Mouse (Mus musculus): ENCODE measurements at regions not wholly inside any gene's neighbourhood (a gene's known extent, or its start where the extent isn't known, plus 50 kb on each side); places are given as distances from the start of the nearest gene placed in this dataset.

DNA sequence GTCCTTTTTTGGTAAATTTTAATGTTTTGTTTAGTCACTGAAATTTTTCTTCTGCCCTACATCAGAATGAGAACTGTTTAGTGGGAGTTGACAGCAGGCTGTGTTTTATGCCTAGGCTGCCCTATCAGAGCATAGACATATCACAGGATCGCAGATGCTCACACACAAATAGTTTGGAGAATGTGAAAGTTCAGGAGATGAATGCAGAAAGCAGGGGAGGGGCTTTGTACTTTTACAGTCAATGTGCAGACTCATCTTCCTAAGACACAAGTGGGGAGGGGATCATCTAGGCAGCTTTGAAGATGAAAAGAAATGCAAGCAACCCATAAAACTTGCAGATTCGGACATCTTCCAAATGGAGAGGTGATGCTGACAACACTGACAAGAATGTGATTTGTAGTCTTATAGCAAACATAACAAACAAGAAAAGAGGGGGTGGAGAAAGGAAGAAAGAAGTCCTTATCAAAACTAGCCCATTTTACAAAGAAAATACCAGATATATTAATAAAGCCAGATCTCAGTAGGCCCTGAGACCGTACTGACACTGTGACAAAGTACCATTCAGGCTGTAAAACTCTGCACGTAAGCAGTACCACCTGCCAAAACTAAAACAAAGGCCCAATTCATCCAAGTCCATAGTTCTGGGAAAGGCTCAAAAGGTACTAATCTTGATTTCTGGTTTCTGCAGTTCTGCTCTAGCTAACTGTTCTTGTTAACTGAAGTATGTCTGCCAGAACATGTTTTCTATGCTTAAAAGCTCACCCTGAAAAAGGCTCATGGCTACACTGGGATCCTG is 157.4 kb downstream of the Moxd1 start:
- Histone ChIP-seq H3K36me3 (ENCODE audit: control insufficient read depth, insufficient read depth, low read length) (no peaks in the 10 kb centered on the region), H3K9ac (ENCODE audit: low read length) (no peak overlapping the region), H3K27ac (replicated peaks) (no peak overlapping the region), H3K4me3 (ENCODE audit: low read depth, low read length) (no peak overlapping the region), H3K9me3 (ENCODE audit: control insufficient read depth, low read length) (no peaks in the 10 kb centered on the region), H3K4me2 (replicated peaks; ENCODE audit: low read depth) (no peak overlapping the region), H3K27me3 (ENCODE audit: control insufficient read depth, insufficient read depth, low read length) (no peaks in the 10 kb centered on the region), H3K4me1 (replicated peaks; ENCODE audit: control insufficient read depth, insufficient read depth) (no peaks in the 10 kb centered on the region)
- no peak for ATAC-seq (ENCODE audit: low FRiP score, low TSS enrichment)
- no peak for DNase-seq (ENCODE audit: low spot score)
- WGBS: 44% methylated on average over 4 of the region's 4 CpGs
- TF ChIP-seq EP300 (optimal IDR thresholded peaks at IDR 0.05): no peak
- TF ChIP-seq CTCF (IDR thresholded peaks at IDR 0.05; ENCODE audit: low read depth): no peak

GRCm38 (mm10) chr10:24381917-24382316 is 158.6 kb downstream of the Moxd1 start:
- H3K9me3 ChIP-seq (ENCODE audit: control insufficient read depth, low read length): no peaks in the 10 kb centered on the region
- 37% methylated on average over 4 of the region's 4 CpGs for WGBS
- H3K9ac ChIP-seq (ENCODE audit: low read length): no peak overlapping the region
- no peak overlapping the region for H3K4me2 ChIP-seq (replicated peaks; ENCODE audit: low read depth)
- no peaks in the 10 kb centered on the region for H3K4me1 ChIP-seq (replicated peaks; ENCODE audit: control insufficient read depth, insufficient read depth)
- no peak overlapping the region for H3K27ac ChIP-seq (replicated peaks)
- ATAC-seq (ENCODE audit: low FRiP score, low TSS enrichment) (no peak), DNase-seq (ENCODE audit: low spot score) (peak; percentile 44)
- H3K36me3 ChIP-seq (ENCODE audit: control insufficient read depth, insufficient read depth, low read length): no peaks in the 10 kb centered on the region
- TF ChIP-seq CTCF (IDR thresholded peaks at IDR 0.05; ENCODE audit: low read depth): peak; percentile 78
- no peak for TF ChIP-seq EP300 (optimal IDR thresholded peaks at IDR 0.05)
- H3K27me3 ChIP-seq (ENCODE audit: control insufficient read depth, insufficient read depth, low read length): no peaks in the 10 kb centered on the region
- no peak overlapping the region for H3K4me3 ChIP-seq (ENCODE audit: low read depth, low read length)

- H3K27me3 ChIP-seq (ENCODE audit: control insufficient read depth, insufficient read depth, low read length): no peaks in the 10 kb centered on the region
- no peaks in the 10 kb centered on the region for H3K9me3 ChIP-seq (ENCODE audit: control insufficient read depth, low read length)
- no peak overlapping the region for H3K4me2 ChIP-seq (replicated peaks; ENCODE audit: low read depth)
- H3K4me3 ChIP-seq (ENCODE audit: low read depth, low read length): no peak overlapping the region
- no peaks in the 10 kb centered on the region for H3K4me1 ChIP-seq (replicated peaks; ENCODE audit: control insufficient read depth, insufficient read depth)
- TF ChIP-seq CTCF (IDR thresholded peaks at IDR 0.05; ENCODE audit: low read depth) (no peak), EP300 (optimal IDR thresholded peaks at IDR 0.05) (no peak)
- H3K9ac ChIP-seq (ENCODE audit: low read length): no peak overlapping the region
- DNase-seq (ENCODE audit: low spot score) (no peak), ATAC-seq (ENCODE audit: low FRiP score, low TSS enrichment) (no peak)
- no peak overlapping the region for H3K27ac ChIP-seq (replicated peaks)
- WGBS: 74% methylated on average over 2 of the region's 2 CpGs
- H3K36me3 ChIP-seq (ENCODE audit: control insufficient read depth, insufficient read depth, low read length): no peaks in the 10 kb centered on the region
Observed at GRCm38 (mm10) chr10:24384061-24384460, 160.7 kb downstream of the Moxd1 start.

GRCm38 (mm10) chr10:24388229-24388628 is 164.9 kb downstream of the Moxd1 start:
- Histone ChIP-seq H3K27ac (replicated peaks) (0 out of 2 replicates have a peak overlapping the region, but pooled peaks have one; percentile 4), H3K4me3 (ENCODE audit: low read depth, low read length) (no peak overlapping the region), H3K9me3 (ENCODE audit: control insufficient read depth, low read length) (no peaks in the 10 kb centered on the region), H3K4me2 (replicated peaks; ENCODE audit: low read depth) (no peak overlapping the region), H3K36me3 (ENCODE audit: control insufficient read depth, insufficient read depth, low read length) (no peaks in the 10 kb centered on the region), H3K9ac (ENCODE audit: low read length) (no peak overlapping the region), H3K27me3 (ENCODE audit: control insufficient read depth, insufficient read depth, low read length) (no peaks in the 10 kb centered on the region), H3K4me1 (replicated peaks; ENCODE audit: control insufficient read depth, insufficient read depth) (no peaks in the 10 kb centered on the region)
- no peak for TF ChIP-seq CTCF (IDR thresholded peaks at IDR 0.05; ENCODE audit: low read depth)
- TF ChIP-seq EP300 (optimal IDR thresholded peaks at IDR 0.05): no peak
- 28% methylated on average over 2 of the region's 2 CpGs for WGBS
- no peak for ATAC-seq (ENCODE audit: low FRiP score, low TSS enrichment)
- DNase-seq (ENCODE audit: low spot score): no peak

- no peak for DNase-seq (ENCODE audit: low spot score)
- Histone ChIP-seq H3K27me3 (ENCODE audit: control insufficient read depth, insufficient read depth, low read length) (no peaks in the 10 kb centered on the region), H3K9me3 (ENCODE audit: control insufficient read depth, low read length) (no peaks in the 10 kb centered on the region), H3K4me3 (ENCODE audit: low read depth, low read length) (no peak overlapping the region), H3K36me3 (ENCODE audit: control insufficient read depth, insufficient read depth, low read length) (no peaks in the 10 kb centered on the region), H3K4me2 (replicated peaks; ENCODE audit: low read depth) (no peak overlapping the region), H3K4me1 (replicated peaks; ENCODE audit: control insufficient read depth, insufficient read depth) (no peaks in the 10 kb centered on the region), H3K27ac (replicated peaks) (no peak overlapping the region), H3K9ac (ENCODE audit: low read length) (no peak overlapping the region)
- TF ChIP-seq CTCF (IDR thresholded peaks at IDR 0.05; ENCODE audit: low read depth) (no peak), EP300 (optimal IDR thresholded peaks at IDR 0.05) (no peak)
- WGBS: 67% methylated on average over 6 of the region's 6 CpGs
- no peak for ATAC-seq (ENCODE audit: low FRiP score, low TSS enrichment)
Observed at GRCm38 (mm10) chr10:24391039-24391438, 167.7 kb downstream of the Moxd1 start.

DNA sequence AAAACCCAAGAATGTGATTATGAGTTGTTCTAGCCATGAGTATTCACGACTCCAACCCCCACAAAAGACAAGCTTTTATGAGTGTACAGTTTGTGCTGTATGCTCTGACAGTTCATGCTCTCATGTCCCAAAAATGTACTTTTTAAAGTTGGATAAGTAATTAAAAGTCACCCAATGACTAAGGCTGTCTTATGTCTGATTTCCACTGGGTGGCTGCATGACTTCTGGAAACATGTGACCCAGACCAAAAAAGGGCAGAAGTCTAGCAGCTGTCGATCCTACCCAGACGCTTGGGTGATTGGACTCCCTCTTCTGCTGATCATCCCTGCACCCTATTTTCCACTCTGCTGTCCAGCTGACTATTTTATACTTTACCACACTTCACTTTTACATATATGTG is 168.7 kb downstream of the Moxd1 start:
- H3K9me3 ChIP-seq (ENCODE audit: control insufficient read depth, low read length): no peaks in the 10 kb centered on the region
- TF ChIP-seq CTCF (IDR thresholded peaks at IDR 0.05; ENCODE audit: low read depth): peak; percentile 33
- TF ChIP-seq EP300 (optimal IDR thresholded peaks at IDR 0.05): no peak
- peak; percentile 47; the same call in 1 of the 2 replicates for ATAC-seq (ENCODE audit: low FRiP score, low TSS enrichment)
- H3K4me2 ChIP-seq (replicated peaks; ENCODE audit: low read depth): no peak overlapping the region
- DNase-seq (ENCODE audit: low spot score): no peak
- no peak overlapping the region for H3K27ac ChIP-seq (replicated peaks)
- 60% methylated on average over 3 of the region's 3 CpGs for WGBS
- H3K36me3 ChIP-seq (ENCODE audit: control insufficient read depth, insufficient read depth, low read length): no peaks in the 10 kb centered on the region
- H3K9ac ChIP-seq (ENCODE audit: low read length): no peak overlapping the region
- no peaks in the 10 kb centered on the region for H3K4me1 ChIP-seq (replicated peaks; ENCODE audit: control insufficient read depth, insufficient read depth)
- H3K27me3 ChIP-seq (ENCODE audit: control insufficient read depth, insufficient read depth, low read length): no peaks in the 10 kb centered on the region
- H3K4me3 ChIP-seq (ENCODE audit: low read depth, low read length): no peak overlapping the region

All from stomach, postnatal 0 days (tissue).